Mouse (Mus musculus) heart, embryonic 11.5 days (tissue): ENCODE measurements at regions not wholly inside any gene's neighbourhood (a gene's known extent, or its start where the extent isn't known, plus 50 kb on each side); places are given as distances from the start of the nearest gene placed in this dataset.

Experiments
- ATAC-seq: fragments of 200-750 bp; cut with Nextera tagmentation; replicated peaks from 2 replicates; pipeline ENCODE4 v1.8.0; 2017; ENCODE audit warnings: moderate library complexity; ENCODE audit not compliant: insufficient number of reproducible peaks, low FRiP score, low TSS enrichment
- H3K27ac ChIP-seq: fragments of 300-500 bp; sonication (generic); 2 replicates; pipeline ENCODE4 v1.5.1; 2014; ENCODE audit warnings: mild to moderate bottlenecking, low read depth, low read length
- H3K27me3 ChIP-seq: fragments of 300-500 bp; sonication (generic); 2 replicates; pipeline ENCODE4 v1.6.1; 2014; ENCODE audit warnings: mild to moderate bottlenecking, low read length, mixed read lengths; ENCODE audit not compliant: control insufficient read depth, insufficient read depth
- H3K36me3 ChIP-seq: fragments of 300-500 bp; sonication (generic); 2 replicates; pipeline ENCODE4 v1.6.1; 2014; ENCODE audit warnings: mild to moderate bottlenecking, low read length, moderate library complexity, mixed read lengths; ENCODE audit not compliant: control insufficient read depth, insufficient read depth
- H3K4me1 ChIP-seq: fragments of 300-500 bp; sonication (generic); 2 replicates; pipeline ENCODE4 v1.6.1; 2014; ENCODE audit warnings: low read length; ENCODE audit not compliant: control insufficient read depth, insufficient read depth
- H3K4me2 ChIP-seq: fragments of 300-500 bp; sonication (generic); 2 replicates; pipeline ENCODE4 v1.6.1; 2014; ENCODE audit warnings: mild to moderate bottlenecking, moderate library complexity
- H3K4me3 ChIP-seq: fragments of 300-500 bp; sonication (generic); 2 replicates; pipeline ENCODE4 v1.5.1; 2014; ENCODE audit warnings: low read depth, low read length
- H3K9ac ChIP-seq: fragments of 300-500 bp; sonication (generic); 2 replicates; pipeline ENCODE4 v1.6.1; 2014; ENCODE audit warnings: mild to moderate bottlenecking, low read depth, low read length, moderate library complexity
- H3K9me3 ChIP-seq: fragments of 300-500 bp; sonication (generic); replicated peaks from 2 replicates; pipeline ENCODE4 v1.6.1; 2016; ENCODE audit warnings: low read length; ENCODE audit not compliant: control insufficient read depth
- whole genome bisulfite sequencing: fragments of 180-500 bp; shearing (Covaris S2); extraction: QIAGEN DNeasy Blood & Tissue Kit; methylation state at CpG from one replicate; pipeline ENCODE4 v1.1.7; 2014; ENCODE audit not compliant: insufficient replicate concordance; 5-methylcytosine and 5-hydroxymethylcytosine counted together

DNA sequence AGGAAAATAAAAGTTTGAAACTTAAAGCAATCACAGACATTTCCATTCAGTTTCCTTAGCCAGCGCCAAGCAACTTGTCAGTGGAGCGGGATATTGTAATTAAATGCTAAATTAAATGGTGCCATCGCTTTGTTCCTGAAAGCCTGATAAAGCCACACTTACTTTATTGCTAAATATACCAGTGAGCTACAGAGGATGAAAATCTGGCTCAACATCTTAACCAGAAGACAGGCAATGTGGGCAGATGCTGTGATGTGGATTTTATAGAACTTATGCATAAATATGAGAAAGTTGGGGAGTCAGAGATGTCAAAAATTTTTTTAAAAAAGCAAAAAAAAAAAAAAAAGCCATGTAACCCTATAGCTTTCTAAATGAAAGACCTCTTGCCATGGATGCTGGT lies 340.8 kb downstream of the Galc start:
- ATAC-seq, result no peak
- no peaks in the 10 kb centered on the region for H3K36me3 ChIP-seq
- WGBS, result 77% methylated on average over 3 of the region's 3 CpGs
- no peak overlapping the region for H3K4me3 ChIP-seq
- no peak overlapping the region for H3K9ac ChIP-seq
- no peaks in the 10 kb centered on the region for H3K9me3 ChIP-seq
- H3K27ac ChIP-seq, result no peak overlapping the region
- no peaks in the 10 kb centered on the region for H3K4me1 ChIP-seq
- H3K27me3 ChIP-seq, result no peaks in the 10 kb centered on the region
- no peak overlapping the region for H3K4me2 ChIP-seq

- WGBS, result 76% methylated on average over 4 of the region's 4 CpGs
- Histone ChIP-seq H3K9ac (no peak overlapping the region), H3K4me1 (no peaks in the 10 kb centered on the region), H3K27me3 (no peaks in the 10 kb centered on the region), H3K9me3 (no peaks in the 10 kb centered on the region), H3K4me3 (no peak overlapping the region), H3K4me2 (no peak overlapping the region), H3K27ac (no peak overlapping the region), H3K36me3 (no peaks in the 10 kb centered on the region)
- ATAC-seq, result no peak
Observed at GRCm38 (mm10) chr12:97915026-97915425, 344.2 kb downstream of the Galc start.

- ATAC-seq, result no peak
- 83% methylated on average over 1 of the region's 1 CpGs for WGBS
- Histone ChIP-seq H3K9me3 (no peaks in the 10 kb centered on the region), H3K4me1 (no peaks in the 10 kb centered on the region), H3K27me3 (no peaks in the 10 kb centered on the region), H3K4me3 (no peak overlapping the region), H3K9ac (no peak overlapping the region), H3K4me2 (no peak overlapping the region), H3K27ac (no peak overlapping the region), H3K36me3 (no peaks in the 10 kb centered on the region)
Observed at GRCm38 (mm10) chr12:97912730-97913129, 346.5 kb downstream of the Galc start.

DNA sequence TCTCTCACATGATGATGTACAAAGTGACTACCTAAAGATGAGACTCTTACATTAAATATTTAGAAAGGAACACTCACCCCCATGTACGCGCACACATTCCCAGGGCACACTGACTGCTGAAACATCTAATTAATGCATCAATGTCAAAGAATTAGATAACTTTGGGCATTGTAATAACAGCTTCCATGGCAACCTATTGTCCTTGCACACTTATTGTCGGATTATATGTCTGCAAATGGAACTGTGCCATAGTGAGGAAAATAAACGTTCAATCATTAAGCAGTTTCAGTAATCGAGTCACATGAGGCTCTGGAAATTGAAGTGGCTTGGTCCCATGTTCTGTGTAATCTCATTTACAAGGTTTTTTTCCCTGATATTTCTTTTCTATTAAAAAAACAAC lies 360.0 kb downstream of the Galc start:
- WGBS, result 73% methylated on average over 5 of the region's 5 CpGs

GRCm38 (mm10) chr12:97898178-97898577 lies 361.1 kb downstream of the Galc start:
- Histone ChIP-seq H3K4me3 (no peak overlapping the region), H3K36me3 (no peaks in the 10 kb centered on the region), H3K9ac (no peak overlapping the region), H3K27ac (no peak overlapping the region), H3K4me2 (no peak overlapping the region), H3K9me3 (no peaks in the 10 kb centered on the region), H3K27me3 (no peaks in the 10 kb centered on the region), H3K4me1 (no peaks in the 10 kb centered on the region)
- no peak for ATAC-seq
- WGBS, result 81% methylated on average over 2 of the region's 2 CpGs

More for the DNA sequence above, 360.0 kb downstream of the Galc start:
- ATAC-seq, result no peak
- Histone ChIP-seq H3K4me3 (no peak overlapping the region), H3K27me3 (no peaks in the 10 kb centered on the region), H3K4me2 (no peak overlapping the region), H3K4me1 (no peaks in the 10 kb centered on the region), H3K27ac (no peak overlapping the region), H3K9ac (no peak overlapping the region), H3K36me3 (no peaks in the 10 kb centered on the region), H3K9me3 (no peaks in the 10 kb centered on the region)

GRCm38 (mm10) chr12:97895981-97896380 lies 363.3 kb downstream of the Galc start:
- H3K4me2 ChIP-seq, result no peak overlapping the region
- WGBS, result 88% methylated on average over 2 of the region's 2 CpGs
- no peak overlapping the region for H3K9ac ChIP-seq
- no peaks in the 10 kb centered on the region for H3K9me3 ChIP-seq
- H3K27ac ChIP-seq, result no peak overlapping the region
- no peaks in the 10 kb centered on the region for H3K4me1 ChIP-seq
- H3K36me3 ChIP-seq, result no peaks in the 10 kb centered on the region
- no peaks in the 10 kb centered on the region for H3K27me3 ChIP-seq
- ATAC-seq, result no peak
- H3K4me3 ChIP-seq, result no peak overlapping the region

DNA sequence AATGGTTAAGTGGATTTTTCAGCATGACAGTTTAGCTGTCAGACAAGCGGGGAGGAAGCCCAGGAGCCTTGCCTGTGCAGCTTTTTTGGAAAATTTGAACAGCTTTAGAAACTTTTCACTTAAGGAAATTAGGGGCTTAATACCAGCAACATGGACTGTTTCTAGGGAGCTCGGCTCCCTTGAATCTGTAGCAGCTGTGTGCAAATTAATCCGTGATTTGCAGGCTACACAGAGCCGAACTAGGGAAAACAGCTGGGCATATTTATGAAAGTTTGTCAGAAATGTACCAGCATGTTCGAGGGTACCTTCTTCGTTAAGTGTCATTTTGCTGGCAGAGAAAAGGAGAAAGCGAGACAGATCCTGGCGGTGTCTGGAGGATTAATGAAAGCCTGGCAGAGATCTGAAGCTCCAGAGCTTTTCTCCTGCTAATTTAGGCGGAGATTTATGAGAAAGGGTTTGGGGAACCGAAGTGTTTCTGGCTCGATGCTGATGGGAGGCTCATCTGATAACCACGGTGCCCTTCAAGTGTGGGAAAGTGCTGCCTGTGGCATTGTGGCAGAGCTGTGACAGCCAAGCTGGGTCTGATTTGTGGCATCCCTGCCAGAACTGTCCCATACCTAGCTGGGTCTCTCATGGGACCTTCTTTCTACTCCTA lies 370.3 kb downstream of the Galc start:
- no peak overlapping the region for H3K4me3 ChIP-seq

GRCm38 (mm10) chr12:97888291-97888800 lies 370.9 kb downstream of the Galc start:
- Histone ChIP-seq H3K36me3 (no peaks in the 10 kb centered on the region), H3K4me3 (no peak overlapping the region), H3K4me1 (no peaks in the 10 kb centered on the region), H3K27ac (no peak overlapping the region), H3K4me2 (no peak overlapping the region; the same call in 1 of the 2 replicates), H3K9me3 (no peaks in the 10 kb centered on the region), H3K27me3 (no peaks in the 10 kb centered on the region), H3K9ac (no peak overlapping the region)
- 13% methylated on average over 6 of the region's 6 CpGs for WGBS
- no peak for ATAC-seq

More for the DNA sequence above, 370.3 kb downstream of the Galc start:
- no peaks in the 10 kb centered on the region for H3K27me3 ChIP-seq
- no peaks in the 10 kb centered on the region for H3K9me3 ChIP-seq
- no peaks in the 10 kb centered on the region for H3K36me3 ChIP-seq
- H3K9ac ChIP-seq, result no peak overlapping the region
- H3K4me2 ChIP-seq, result peak overlapping the region; percentile 42
- 22% methylated on average over 12 of the region's 12 CpGs for WGBS
- no peak for ATAC-seq
- H3K27ac ChIP-seq, result no peak overlapping the region
- H3K4me1 ChIP-seq, result no peaks in the 10 kb centered on the region

GRCm38 (mm10) chr12:97882439-97882838 lies 376.8 kb downstream of the Galc start:
- H3K4me1 ChIP-seq, result no peaks in the 10 kb centered on the region
- H3K36me3 ChIP-seq, result no peaks in the 10 kb centered on the region
- no peak for ATAC-seq
- WGBS, result 68% methylated on average over 4 of the region's 4 CpGs
- no peak overlapping the region for H3K4me3 ChIP-seq
- H3K4me2 ChIP-seq, result no peak overlapping the region
- H3K9ac ChIP-seq, result no peak overlapping the region
- no peaks in the 10 kb centered on the region for H3K9me3 ChIP-seq
- H3K27me3 ChIP-seq, result no peaks in the 10 kb centered on the region
- no peak overlapping the region for H3K27ac ChIP-seq
